Mouse (Mus musculus) myocyte (in vitro differentiated cells): ENCODE measurements around the gene Cacnb2.

Source experiments
- CEBPB ChIP-seq: IDR thresholded peaks from 2 replicates; pipeline ENCODE4 v1.6.1; 2011; ENCODE audit warnings: mild to moderate bottlenecking, moderate library complexity; ENCODE audit not compliant: poor library complexity, insufficient read depth, severe bottlenecking
- E2F4 ChIP-seq: IDR thresholded peaks from one replicate; pipeline ENCODE4 v1.6.1; 2011; ENCODE audit warnings: mild to moderate bottlenecking, control low read depth, moderate library complexity; ENCODE audit not compliant: insufficient read depth
- MYOD1 ChIP-seq, 3 experiments: IDR thresholded peaks; one replicate each; pipeline ENCODE4 v1.6.1; 2011; ENCODE audit warnings: control low read depth in 2 of 3, low read depth in 2 of 3, mild to moderate bottlenecking in 2 of 3, moderate library complexity in 1 of 3; ENCODE audit not compliant: insufficient read length in 2 of 3, control insufficient read depth in 1 of 3
- MYOG ChIP-seq, 3 experiments: IDR thresholded peaks; one replicate each; pipeline ENCODE4 v1.6.1; 2011; ENCODE audit warnings: control low read depth in 2 of 3, low read depth in 2 of 3, mild to moderate bottlenecking in 2 of 3; ENCODE audit not compliant: insufficient read length in 2 of 3, control insufficient read depth in 1 of 3, insufficient read depth in 1 of 3
- POLR2A ChIP-seq: IDR thresholded peaks from one replicate; pipeline ENCODE4 v1.6.1; 2011; ENCODE audit warnings: low read depth, mild to moderate bottlenecking, control low read depth, moderate library complexity; ENCODE audit not compliant: insufficient read length
- POLR2AphosphoS2 ChIP-seq: IDR thresholded peaks from one replicate; pipeline ENCODE4 v1.6.1; 2011; ENCODE audit warnings: low read depth, control low read depth; ENCODE audit not compliant: insufficient read length
- REST ChIP-seq: IDR thresholded peaks from one replicate; pipeline ENCODE4 v1.6.1; 2011; ENCODE audit warnings: mild to moderate bottlenecking, control low read depth, moderate library complexity; ENCODE audit not compliant: insufficient read depth, insufficient read length
- TCF12 ChIP-seq: IDR thresholded peaks from one replicate; pipeline ENCODE4 v1.6.1; 2011; ENCODE audit warnings: mild to moderate bottlenecking, control low read depth; ENCODE audit not compliant: poor library complexity, insufficient read depth, severe bottlenecking
- TCF3 ChIP-seq: IDR thresholded peaks from one replicate; pipeline ENCODE4 v1.6.1; 2011; ENCODE audit warnings: low read depth, control low read depth; ENCODE audit not compliant: insufficient read length
- USF1 ChIP-seq: IDR thresholded peaks from one replicate; pipeline ENCODE4 v1.6.1; 2011; ENCODE audit warnings: low read depth, mild to moderate bottlenecking, control low read depth, moderate library complexity

DNA sequence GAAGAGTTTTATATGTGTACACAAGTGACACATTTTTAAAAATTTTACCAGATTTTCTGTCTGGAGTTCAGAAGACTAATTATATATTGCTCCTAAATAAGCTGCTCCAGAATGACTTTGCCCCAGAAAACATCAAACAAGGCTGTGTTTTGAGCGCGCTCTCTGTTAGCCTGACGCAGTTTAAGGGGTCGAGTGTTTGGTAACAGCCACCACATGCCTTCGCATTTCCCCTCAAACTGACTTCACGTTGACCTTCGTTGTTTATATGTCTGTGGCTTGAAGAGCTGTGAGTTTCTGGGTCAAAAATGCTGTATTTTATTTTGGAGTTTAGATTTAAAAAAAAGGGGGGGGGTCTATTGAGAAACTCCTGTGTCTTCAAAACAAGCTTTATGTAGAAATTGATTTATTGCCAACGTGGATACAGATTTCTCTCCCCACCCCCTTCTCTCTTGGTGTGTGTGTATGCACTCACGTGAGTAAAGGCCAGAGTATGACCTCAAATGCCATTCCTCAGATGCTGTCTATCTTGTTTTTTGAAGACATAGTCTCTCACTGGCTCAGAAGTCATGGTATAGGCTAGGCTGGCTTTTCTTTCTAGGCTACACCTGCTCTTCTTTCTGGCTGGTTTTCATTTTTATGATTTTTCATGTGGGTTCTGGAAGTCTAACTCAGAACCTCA is 27.1 kb downstream of the Cacnb2 start:
- TF ChIP-seq MYOD1 (IDR thresholded peaks at IDR 0.05; ENCODE audit: control insufficient read depth in 1 of 3, insufficient read length in 2 of 3, low read depth in 2 of 3) (no peak), POLR2AphosphoS2 (no peak), POLR2A (no peak), TCF3 (no peak), USF1 (no peak), TCF12 (no peak), MYOG (IDR thresholded peaks at IDR 0.05; ENCODE audit: control insufficient read depth in 1 of 3, insufficient read depth in 1 of 3, insufficient read length in 2 of 3, low read depth in 2 of 3) (no peak), REST (no peak), E2F4 (no peak), CEBPB (no peak)
